Mouse (Mus musculus): ENCODE measurements at regions not wholly inside any gene's neighbourhood (a gene's known extent, or its start where the extent isn't known, plus 50 kb on each side); places are given as distances from the start of the nearest gene placed in this dataset.

DNA sequence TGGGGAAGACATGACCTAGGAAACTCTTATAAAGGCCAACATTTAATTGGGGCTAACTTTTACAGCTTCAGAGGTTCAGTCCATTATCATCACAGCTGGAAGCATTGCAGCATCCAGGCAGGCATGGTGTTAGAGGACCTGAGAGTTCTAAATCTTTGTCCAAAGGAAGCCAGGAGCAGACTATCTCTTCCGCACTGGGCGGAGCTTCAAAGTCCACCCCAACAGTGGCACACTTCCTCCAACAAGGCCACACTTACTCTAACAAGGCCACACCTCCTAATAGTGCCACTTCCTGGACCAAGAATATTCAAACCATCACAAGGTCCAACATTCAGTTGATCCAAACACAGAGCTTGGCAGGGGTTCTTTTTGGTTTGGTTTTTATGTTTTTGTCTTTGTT, 55.9 kb upstream of the Jade1 start:
- TF ChIP-seq CTCF (IDR thresholded peaks at IDR 0.05; ENCODE audit: insufficient read depth, low read length) (no peak), POLR2A (IDR thresholded peaks at IDR 0.05; ENCODE audit: borderline replicate concordance, extremely low read depth, low read depth, low read length) (no peak)
